Mouse (Mus musculus): ENCODE measurements around the gene Nckap5.
A peak's percentile ranks its signal among the peaks of the same experiment; 100 is the strongest.

Gene Nckap5

DNA sequence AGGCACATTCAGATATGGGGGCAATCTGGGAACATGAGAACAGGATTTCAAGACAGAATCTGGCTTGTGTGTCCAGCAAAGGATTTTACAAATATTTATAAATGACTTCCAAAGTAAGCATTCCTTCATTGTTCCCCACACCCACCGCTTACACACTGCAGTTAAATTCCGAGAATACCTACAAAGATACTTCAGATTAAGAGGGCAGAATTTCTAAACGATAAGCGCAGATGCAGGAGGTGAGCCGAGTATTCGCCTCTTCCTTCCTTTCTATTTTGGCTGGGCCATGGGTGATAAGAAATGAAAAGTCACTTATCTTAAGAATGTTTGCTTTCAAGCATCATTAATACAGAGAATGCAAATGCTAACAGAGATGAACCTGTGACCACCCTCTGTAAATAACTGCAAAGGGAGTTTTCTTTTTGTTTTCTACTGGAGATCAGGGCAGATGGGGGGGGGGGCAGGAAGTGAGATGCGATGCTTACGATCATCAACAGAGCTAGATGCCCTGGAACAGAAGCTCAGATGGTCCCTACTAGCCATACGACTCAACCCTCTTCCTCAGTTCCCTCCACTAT, 213.0 kb downstream of the Nckap5 start:
- TF ChIP-seq GATA4 (IDR thresholded peaks at IDR 0.05; ENCODE audit: insufficient replicate concordance, low read length), result no peak

- no peak for TF ChIP-seq GATA4 (IDR thresholded peaks at IDR 0.05; ENCODE audit: insufficient replicate concordance, low read length)
Observed at GRCm38 (mm10) chr1:126616964-126617363, 213.6 kb downstream of the Nckap5 start.

DNA sequence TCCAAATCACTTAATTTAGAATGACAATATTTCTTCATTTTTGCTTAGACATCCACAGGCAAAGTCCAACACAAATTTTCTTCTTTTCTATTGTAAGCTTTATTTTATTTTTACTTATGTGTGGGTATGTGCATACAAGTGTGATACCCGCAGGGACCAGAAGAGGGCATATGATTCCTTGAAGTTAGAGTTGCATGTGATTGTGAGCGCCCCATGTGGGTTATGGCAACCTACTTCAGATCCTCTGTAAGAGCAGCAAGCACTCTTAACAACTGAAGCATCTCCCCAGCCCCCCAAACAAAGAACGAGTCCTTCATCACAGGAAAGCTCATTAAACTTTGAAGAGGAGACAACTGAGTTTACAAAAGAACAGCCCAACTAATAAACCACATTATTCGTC, 217.7 kb downstream of the Nckap5 start:
- no peak for TF ChIP-seq GATA4 (IDR thresholded peaks at IDR 0.05; ENCODE audit: insufficient replicate concordance, low read length)

GRCm38 (mm10) chr1:126608586-126608985, 222.0 kb downstream of the Nckap5 start:
- TF ChIP-seq GATA4 (IDR thresholded peaks at IDR 0.05; ENCODE audit: insufficient replicate concordance, low read length), result no peak

DNA sequence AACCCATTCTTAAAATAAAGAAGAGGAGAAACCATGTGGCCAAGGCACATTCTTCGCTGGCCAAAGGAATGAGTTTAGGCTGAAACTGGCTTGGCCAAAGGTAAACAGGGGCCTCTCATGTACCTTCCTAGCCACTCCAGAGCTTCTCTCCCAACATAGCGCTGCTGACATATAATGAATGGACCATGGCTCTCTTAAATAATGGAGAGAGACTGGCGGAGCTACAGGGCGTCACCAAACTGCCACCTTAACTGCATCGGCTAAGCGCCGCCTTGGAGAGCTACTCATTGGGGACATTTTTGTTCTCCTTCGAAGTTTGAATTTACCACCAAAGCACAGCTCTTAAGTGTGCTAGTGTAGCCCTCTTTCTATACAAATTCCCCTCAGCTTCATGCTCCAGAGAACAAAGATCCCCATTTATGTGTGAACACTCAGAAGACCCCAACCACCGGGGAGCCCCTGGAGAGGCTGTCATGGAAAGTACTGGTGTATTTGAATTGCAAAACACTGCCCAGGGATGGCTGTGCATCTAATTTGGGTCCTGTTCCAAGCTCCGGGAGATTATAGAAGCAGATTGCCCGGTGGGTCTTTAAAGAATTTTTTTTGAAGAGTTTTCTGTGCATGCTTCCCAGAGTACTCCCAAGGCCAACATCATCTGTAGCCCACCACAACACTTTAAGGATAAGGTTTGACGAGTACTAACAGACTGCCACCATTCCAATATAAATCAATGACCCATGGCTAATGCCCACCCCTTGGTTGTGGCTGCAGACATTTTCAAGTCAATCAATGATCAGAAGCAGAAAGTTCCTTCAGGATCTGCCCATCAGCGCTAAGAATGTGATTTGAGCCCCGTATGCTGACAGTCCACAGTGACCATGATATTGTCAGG, 224.2 kb downstream of the Nckap5 start:
- no peak for TF ChIP-seq GATA4 (IDR thresholded peaks at IDR 0.05; ENCODE audit: insufficient replicate concordance, low read length)

- TF ChIP-seq GATA4 (IDR thresholded peaks at IDR 0.05; ENCODE audit: insufficient replicate concordance, low read length), result no peak
Observed at GRCm38 (mm10) chr1:126604551-126604950, 226.0 kb downstream of the Nckap5 start.

GRCm38 (mm10) chr1:126603771-126604515, 226.7 kb downstream of the Nckap5 start:
- TF ChIP-seq GATA4 (IDR thresholded peaks at IDR 0.05; ENCODE audit: insufficient replicate concordance, low read length), result no peak

DNA sequence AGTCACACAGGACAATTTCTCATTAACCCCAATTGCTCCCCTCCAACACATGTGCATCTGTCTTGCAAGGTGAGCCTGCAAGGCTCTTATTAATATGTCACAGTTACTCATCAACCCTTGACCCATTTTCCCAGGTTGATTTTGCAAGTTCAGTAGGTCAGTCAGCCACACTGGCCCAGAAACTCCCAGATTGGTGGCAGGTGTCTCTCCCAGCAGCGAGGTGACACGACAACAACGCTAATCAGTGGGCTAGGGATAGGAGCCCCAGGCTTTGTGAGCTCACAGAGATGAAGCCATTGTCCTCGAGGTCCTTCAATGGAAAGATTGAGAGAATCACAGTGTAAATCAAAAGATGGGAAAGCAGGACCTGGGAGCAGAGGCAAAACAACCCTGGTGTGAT, 230.0 kb downstream of the Nckap5 start:
- no peak for TF ChIP-seq GATA4 (IDR thresholded peaks at IDR 0.05; ENCODE audit: insufficient replicate concordance, low read length)

- peak; percentile 8; the same call in 1 of the 2 replicates for TF ChIP-seq GATA4 (IDR thresholded peaks at IDR 0.05; ENCODE audit: insufficient replicate concordance, low read length)
Observed at GRCm38 (mm10) chr1:126597376-126597775, 233.2 kb downstream of the Nckap5 start.

DNA sequence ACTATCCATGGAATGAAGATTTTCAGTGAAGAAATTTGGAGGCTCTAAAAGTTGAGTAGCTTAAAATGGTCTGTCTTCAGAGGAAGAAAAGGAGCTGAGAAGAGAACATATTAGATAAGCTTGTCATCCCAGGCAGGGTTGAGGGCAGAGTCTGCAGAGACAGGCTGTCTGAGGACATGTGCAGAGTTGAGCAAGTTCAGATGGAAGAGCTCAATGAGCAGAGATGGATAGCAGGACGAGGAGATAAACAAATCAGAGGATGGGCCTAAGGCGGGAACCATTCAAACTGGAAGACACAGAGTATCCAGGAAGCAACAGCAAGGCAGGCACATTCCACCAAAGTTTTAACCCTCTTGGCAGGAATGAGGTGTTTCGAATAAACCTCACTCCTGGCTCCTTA, 235.8 kb downstream of the Nckap5 start:
- TF ChIP-seq GATA4 (IDR thresholded peaks at IDR 0.05; ENCODE audit: insufficient replicate concordance, low read length), result no peak

DNA sequence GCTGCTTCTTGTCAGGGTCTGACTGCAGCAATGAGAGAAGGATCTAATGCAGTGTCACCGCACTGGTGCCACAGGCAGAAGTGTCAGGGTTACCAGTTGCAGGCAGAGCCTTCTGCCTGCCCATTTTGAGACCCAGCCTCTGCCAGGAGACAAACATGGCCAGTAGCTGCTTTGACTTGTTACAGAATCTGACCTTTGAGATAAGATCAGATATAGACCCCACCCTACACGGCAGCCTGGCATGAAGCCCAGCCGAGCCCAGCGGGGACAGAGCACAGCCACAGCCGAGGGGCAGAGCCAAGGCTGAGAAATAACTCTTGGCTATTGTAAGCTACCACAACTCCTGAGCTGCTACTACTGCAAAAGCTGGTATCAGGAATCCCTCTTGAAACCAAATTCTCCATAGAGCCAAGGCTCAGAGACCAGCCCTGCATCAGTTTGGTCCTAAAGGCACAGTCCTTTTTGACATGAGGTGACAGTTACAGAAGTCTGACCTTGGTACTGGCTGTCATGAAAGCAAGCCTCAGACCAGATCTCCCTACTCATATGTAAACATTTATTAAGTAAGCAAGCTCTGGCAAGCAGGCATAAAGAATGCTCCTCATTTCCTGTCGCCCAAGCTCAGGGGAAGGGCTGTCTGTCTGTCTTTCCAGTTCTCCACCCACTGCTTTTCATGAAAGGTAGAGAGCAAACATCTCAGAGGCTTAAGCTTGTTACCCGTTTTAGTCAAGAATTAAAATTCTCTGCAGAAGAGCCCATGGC, 237.4 kb downstream of the Nckap5 start:
- TF ChIP-seq GATA4 (IDR thresholded peaks at IDR 0.05; ENCODE audit: insufficient replicate concordance, low read length), result no peak

GRCm38 (mm10) chr1:126590911-126591310, 239.7 kb downstream of the Nckap5 start:
- TF ChIP-seq GATA4 (IDR thresholded peaks at IDR 0.05; ENCODE audit: insufficient replicate concordance, low read length), result no peak

- TF ChIP-seq GATA4 (IDR thresholded peaks at IDR 0.05; ENCODE audit: insufficient replicate concordance, low read length), result no peak
Observed at GRCm38 (mm10) chr1:126578163-126578562, 252.4 kb downstream of the Nckap5 start.

DNA sequence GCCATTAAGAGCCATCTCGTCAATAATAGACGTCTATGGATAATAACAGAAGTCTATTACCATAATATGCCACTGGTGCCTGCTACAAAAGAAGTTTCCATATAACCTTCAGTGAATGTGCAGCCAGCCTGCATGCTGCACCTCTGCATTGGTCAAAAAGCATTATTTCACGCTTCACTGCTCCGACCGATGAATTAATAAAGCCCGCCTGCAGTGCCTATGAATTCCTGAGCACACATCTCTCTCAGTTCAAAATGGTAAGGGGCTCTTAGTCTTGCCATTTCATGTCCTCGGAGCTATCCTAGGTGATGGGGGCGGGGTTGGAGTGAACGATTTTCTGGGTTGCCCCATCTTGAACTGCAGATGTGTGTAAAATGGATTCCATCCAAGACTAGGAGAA, 256.3 kb downstream of the Nckap5 start:
- no peak for TF ChIP-seq GATA4 (IDR thresholded peaks at IDR 0.05; ENCODE audit: insufficient replicate concordance, low read length)

DNA sequence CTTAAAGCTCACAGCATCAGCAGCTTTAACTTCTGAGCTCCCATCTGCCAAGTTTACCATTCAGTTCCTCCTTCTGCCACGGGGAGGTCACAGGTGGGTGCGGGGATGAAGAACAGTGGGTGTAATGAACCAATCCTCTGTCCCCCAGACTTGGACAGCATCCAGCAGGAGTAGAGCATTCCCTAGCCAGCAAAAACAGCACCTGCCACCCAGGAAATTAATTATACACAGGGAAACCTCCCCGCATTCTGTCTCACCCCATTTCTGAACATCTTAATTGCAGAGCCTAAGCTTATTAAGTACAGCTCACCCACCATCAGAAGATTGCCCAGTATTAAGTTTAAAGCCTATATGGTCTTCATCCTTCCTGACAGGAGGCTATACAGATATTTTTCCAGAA, 256.9 kb downstream of the Nckap5 start:
- TF ChIP-seq GATA4 (IDR thresholded peaks at IDR 0.05; ENCODE audit: insufficient replicate concordance, low read length), result no peak
